Mouse (Mus musculus) fat pad, adult 2 months (tissue): Measurements from ENCODE around the gene Kctd17.

Source experiments
- DNase-seq: peaks from one replicate; pipeline ENCODE4 v3.0.0-alpha.2; 2011; ENCODE audit warnings: low read depth, low spot score; ENCODE audit errors: extremely low read depth

Gene Kctd17

DNA sequence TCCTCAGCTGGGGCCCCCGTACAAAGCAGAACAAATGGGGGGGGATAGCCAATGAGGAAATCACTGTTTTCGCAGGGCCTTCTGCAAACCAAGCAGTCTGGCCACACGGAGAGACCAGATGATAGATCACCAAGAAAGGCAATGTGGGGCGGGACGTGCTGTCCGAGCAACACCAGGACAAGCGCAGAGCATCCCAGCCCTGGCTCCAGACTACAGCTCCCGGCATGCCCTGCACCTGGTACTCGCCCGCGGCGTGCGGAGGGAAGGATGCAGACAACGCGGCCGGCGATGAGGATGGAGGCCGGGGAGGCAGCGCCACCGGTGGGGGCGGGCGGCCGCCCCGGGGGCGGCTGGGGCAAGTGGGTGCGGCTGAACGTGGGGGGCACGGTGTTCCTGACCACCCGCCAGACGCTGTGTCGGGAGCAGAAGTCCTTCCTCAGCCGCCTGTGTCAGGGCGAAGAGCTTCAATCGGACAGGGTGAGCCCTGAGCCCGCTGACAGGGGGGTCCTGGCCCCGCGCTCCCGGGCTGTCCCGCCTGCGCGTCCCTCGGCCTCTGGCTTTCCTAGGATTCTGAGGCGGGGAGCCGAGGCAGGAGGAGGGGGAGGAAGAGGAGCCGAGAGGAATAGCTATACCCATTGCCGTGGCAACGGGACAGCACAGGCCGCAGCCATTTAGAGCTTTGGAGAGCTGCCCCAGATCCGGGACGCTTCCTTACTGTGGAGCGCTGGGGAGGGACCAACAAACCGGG, at the start of gene Kctd17:
Gene Kctd17 (plus strand): TSS at position 174 of the 748 bp plus-strand sequence.
- no peak for DNase-seq

- DNase-seq, result no peak
Observed at GRCm38 (mm10) chr15:78380208-78380607, 48.2 kb upstream of the Kctd17 start.

- DNase-seq, result no peak
Observed at GRCm38 (mm10) chr15:78380741-78381140, 47.6 kb upstream of the Kctd17 start.

- no peak for DNase-seq
Observed at GRCm38 (mm10) chr15:78382115-78382514, 46.2 kb upstream of the Kctd17 start.

DNA sequence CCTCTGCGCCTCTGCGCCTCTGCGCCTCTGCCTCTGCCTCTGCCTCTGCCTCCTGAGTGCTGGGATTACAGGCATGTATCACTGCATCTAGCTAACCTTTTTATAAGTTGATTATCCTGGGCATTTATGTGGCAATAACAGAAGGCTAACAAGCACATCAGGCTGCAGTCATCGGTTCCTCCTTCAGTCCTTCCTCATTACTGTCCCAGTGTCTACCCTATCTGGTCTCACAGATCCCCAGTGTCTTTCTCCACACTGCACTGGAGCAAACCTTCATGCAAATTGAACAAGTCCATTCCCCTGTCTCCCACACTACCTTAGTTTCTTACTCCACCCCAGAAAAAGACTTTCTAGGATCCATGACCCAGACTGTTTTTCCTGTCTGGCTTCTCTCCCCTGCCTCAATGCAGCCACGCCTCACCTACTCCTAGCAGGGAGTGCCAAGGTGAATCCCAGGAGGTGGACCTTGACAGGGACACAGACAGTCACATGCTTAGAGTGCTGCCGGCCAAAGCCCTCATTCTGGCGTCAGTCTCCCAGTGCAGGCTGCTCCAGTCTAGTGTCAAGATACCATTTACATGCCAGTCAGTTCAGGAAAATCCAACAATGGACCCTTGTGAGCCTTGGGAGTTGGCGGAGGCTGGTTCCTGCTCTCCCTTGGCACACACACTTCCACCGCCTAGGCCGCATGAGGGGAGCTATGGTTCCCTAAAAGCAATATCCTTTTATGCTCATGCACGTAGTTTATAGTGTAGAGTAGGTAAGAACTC, 44.7 kb upstream of the Kctd17 start:
- DNase-seq, result no peak

- DNase-seq, result no peak
Observed at GRCm38 (mm10) chr15:78384220-78385116, 43.9 kb upstream of the Kctd17 start.

DNA sequence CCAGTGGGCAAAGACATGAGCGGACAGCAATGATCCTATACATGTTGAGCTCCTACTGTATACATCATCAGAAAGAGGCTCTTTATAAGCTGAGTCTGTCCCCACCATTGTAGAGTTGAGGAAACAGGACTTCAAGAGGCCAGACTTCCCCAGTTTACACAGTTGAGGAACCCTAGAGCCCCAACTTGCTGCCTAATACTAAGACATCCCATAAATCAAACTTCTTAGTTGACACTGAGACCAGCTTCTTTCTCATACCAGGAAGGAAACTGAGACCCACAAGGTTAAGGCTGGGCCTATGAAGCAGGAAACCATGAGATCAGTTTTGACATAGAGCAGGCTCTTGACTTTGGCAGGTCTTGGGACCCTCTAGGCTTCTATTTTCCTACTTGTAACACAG, 42.8 kb upstream of the Kctd17 start:
- no peak for DNase-seq

DNA sequence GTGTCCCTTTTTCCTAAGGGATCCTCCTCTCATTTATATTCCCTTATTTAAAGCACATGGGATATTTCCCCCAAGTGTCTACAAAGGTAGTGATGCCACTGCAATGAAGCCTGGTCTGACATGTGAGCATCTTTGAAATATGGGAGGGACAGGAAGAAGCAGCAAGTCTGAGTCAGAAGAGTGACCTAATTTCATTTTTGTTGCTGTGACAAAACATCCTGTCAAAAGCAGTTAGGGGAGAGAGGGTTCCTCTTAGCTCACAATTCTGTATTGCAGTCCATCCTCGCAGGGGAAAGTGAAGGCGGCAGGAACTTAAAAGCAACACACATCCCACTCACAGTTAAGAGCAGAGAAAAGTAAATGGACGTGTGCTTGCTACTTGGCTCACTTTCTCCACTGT, 37.5 kb upstream of the Kctd17 start:
- no peak for DNase-seq

- DNase-seq, result no peak
Observed at GRCm38 (mm10) chr15:78395478-78395962, 32.8 kb upstream of the Kctd17 start, which contains the start of gene Tex33. Gene Tex33, minus strand, starts transcription at chr15:78395912.

DNA sequence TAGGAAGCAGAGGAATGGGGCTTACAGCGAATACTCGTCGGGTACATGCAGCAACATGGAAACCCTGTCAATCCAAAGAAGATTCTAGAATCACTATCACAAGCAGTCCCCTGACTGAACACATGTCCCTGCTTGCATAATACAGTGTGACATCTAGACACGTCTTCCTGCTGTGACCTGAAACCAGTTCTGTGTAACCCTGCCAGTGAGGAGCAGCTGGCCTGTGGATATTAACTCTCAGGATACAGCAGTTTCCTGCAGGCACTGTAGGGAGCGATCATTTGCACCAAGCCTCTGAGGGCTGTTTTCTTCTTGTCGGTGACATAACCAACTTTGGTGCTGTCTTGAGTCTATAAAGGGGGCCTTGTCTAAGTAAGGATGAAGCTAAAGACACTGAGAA, 27.0 kb upstream of the Kctd17 start:
- no peak for DNase-seq

DNA sequence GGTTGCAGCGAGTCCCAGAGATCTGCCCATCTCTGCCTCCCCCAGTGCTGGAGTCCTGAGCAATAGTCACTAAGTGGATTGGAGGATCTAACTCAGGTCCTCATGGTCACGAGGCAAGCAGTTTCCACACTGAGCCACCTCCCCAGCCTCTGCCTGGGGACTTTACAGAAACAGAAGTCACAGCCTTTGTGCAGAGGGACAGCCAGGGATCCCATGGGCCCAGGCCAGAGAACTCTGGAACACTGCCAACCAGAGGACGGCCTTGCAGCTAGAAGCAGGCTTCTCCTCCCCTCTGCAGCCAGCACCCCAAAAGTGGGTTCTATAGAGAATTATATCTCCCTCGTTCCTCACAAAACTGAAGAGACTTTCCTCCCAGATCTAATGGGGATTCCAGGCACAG, 26.4 kb upstream of the Kctd17 start:
- DNase-seq, result no peak

DNA sequence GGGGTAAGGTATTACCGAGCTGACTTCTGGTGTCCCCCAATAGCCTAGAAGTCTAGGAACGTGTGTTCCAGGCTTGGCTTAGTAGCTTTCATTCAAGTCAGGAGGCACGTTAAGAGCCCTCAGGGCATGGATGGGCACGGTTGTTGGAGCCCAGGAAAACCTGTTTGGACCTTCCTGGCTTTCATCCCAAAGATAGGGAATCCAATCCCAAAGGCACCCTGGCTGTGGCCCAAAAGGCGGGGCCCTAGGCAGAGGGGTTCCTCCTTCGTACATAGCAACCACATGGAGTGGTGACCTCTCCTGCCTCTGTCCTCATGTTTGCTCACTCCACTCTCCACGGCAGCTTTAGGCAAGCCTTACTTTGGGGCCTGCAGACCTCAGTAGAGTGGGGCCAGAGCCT, 25.9 kb upstream of the Kctd17 start:
- DNase-seq, result no peak

GRCm38 (mm10) chr15:78403301-78403741, 25.0 kb upstream of the Kctd17 start:
- no peak for DNase-seq

DNA sequence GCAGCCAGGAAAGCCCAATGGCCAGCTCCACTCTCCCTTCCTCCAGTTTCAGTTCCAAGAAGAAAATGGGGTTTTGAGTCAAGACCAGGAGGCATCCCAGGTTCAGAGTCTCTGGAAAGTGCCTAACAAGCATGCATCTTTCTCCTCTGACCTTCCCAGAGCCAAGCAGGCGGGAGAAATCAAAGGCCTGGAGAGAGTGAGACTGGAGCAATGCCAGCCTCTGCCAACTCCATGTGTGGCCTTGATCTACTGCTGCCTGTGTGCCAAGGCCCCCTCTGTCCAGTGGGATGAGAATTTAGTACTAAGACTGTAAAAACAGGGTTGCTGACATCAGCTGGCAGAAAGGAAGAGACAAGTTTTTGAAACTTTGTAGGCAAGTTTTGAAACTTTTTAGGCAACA, 24.5 kb upstream of the Kctd17 start:
- no peak for DNase-seq

- DNase-seq, result no peak
Observed at GRCm38 (mm10) chr15:78405098-78405497, 23.3 kb upstream of the Kctd17 start.

DNA sequence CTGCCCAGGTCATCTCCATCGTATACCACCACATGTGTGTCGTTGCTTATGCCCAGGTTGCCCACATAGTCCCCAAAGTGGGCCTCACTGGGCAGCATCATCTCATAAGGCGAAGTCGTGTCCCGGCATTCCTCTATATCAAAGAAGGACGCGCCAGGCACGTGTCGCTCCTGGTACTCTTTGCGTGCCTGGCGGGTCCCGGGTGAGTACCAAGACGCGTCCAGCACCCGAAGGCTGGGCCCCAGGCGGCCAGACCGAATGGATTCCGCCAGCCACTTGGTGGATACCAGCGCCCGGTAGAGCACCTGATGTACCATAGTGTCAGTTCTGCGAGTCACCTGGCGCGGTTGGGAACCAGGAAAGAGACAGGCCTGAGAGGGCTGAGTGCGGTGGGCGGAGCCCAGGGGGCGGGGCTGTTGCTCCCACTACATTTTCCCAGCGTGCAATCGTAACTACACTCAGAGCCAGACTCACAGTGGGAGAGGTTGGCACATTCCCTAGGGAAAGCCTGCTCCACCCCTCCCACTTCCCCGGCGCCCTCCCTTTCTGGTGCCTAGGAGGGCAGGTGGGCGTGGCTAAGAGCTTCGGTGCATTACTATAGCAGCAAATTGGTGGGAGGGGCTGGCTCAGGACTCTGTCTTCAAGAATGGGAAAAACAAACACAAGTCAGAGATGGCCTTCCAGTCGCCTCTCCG, 22.7 kb upstream of the Kctd17 start, which contains the start of gene Tst:
Gene Tst (minus strand): TSS at position 391 of the 695 bp plus-strand sequence.
- peak; percentile 80 for DNase-seq

DNA sequence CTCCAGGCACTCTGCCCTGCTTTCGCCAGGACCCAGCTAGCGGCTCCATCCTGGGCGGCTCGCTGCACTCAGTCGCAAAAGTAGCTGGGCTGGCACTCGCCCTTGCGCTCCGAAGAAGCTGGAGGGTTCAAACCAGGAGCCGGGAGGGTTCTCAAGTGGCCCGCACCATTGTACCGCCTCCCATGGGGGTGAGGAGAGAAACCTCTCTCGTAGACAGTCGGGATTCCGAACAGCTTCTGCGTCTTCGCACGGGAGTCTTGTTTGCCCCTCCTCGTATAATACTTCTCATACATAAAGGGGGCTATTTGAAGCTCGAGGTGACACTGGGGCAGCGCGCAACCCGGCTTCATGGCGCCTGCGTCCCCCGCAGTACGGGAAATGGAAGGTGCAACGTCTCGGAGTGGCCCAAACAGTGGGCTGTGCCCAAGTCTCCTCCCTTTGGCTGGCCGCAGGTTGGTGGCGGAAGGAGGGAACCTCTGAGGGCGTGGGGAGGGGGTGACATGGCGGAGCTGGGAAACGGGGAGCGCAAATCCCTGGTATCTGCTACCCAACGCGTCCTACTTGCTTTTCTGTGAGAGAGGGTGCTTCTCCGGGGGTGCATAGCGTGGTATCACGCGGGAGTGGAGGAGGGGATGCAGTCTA, 21.9 kb upstream of the Kctd17 start, which contains the start of gene Mpst:
Gene Mpst (plus strand): TSS at position 124 of the 642 bp plus-strand sequence.
- DNase-seq, result no peak

DNA sequence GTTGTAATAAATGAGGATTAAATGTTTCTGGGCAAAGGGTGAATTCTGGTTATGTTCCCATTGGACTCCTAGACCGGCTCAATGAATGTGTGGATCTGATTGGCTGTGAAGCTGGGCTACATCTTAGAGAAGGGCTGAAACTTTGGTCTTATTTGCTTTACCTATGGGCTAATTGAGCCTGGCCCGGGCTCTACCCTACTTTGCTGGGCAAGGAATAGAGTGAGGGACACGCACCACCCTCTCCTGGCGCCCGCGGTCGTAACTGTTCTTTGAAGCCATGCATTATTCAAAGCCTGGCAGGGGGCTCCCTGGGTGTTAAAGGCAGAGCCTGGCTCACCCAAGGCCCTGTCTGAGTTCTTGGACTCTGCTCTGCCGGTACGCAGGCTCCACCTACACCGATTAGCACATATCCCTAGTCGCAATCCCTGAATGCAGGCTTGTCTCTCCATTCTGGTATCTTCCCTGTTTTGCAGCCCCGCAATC, 18.8 kb upstream of the Kctd17 start:
- DNase-seq, result peak; percentile 95

- no peak for DNase-seq
Observed at GRCm38 (mm10) chr15:78413083-78413718, 15.2 kb upstream of the Kctd17 start.
